Mouse (Mus musculus) stomach, embryonic 14.5 days (tissue): ENCODE measurements around the gene Cox8b. TPM values are rescaled to one million over a fixed set of nuclear protein-coding genes. Genes with fewer than 3 reads are reported as not detected.

ENCODE experiments used
- ATAC-seq: fragments of 200-750 bp; cut with Nextera tagmentation; 2 replicates; pipeline ENCODE4 v1.8.0; 2017; ENCODE audit warnings: low read depth, moderate TSS enrichment; ENCODE audit not compliant: insufficient number of reproducible peaks, insufficient read depth, low FRiP score
- H3K27ac ChIP-seq: fragments of 300-500 bp; sonication (generic); 2 replicates; pipeline ENCODE4 v1.5.1; 2014; ENCODE audit warnings: mild to moderate bottlenecking, low read length, moderate library complexity, mixed read lengths
- H3K27me3 ChIP-seq: fragments of 300-500 bp; sonication (generic); 2 replicates; pipeline ENCODE4 v1.6.1; 2014; ENCODE audit warnings: low read length, control low read depth, mixed read lengths; ENCODE audit not compliant: control insufficient read depth, insufficient read depth
- H3K36me3 ChIP-seq: fragments of 300-500 bp; sonication (generic); 2 replicates; pipeline ENCODE4 v1.6.1; 2014; ENCODE audit warnings: mild to moderate bottlenecking, control low read depth, low read length, moderate library complexity, mixed read lengths; ENCODE audit not compliant: control insufficient read depth, insufficient read depth
- H3K4me1 ChIP-seq: fragments of 300-500 bp; sonication (generic); 2 replicates; pipeline ENCODE4 v1.6.1; 2014; ENCODE audit warnings: low read length, control low read depth, mixed read lengths; ENCODE audit not compliant: control insufficient read depth, insufficient read depth
- H3K4me2 ChIP-seq: fragments of 300-500 bp; sonication (generic); replicated peaks from 2 replicates; pipeline ENCODE4 v1.6.1; 2014; ENCODE audit warnings: low read depth, low read length, control low read depth
- H3K4me3 ChIP-seq: fragments of 300-500 bp; sonication (generic); 2 replicates; pipeline ENCODE4 v1.5.1; 2014; ENCODE audit warnings: low read depth, low read length, control low read depth
- H3K9ac ChIP-seq: fragments of 300-500 bp; sonication (generic); replicated peaks from 2 replicates; pipeline ENCODE4 v1.6.1; 2014; ENCODE audit warnings: low read depth, mild to moderate bottlenecking, control low read depth, low read length, moderate library complexity, mixed read lengths
- H3K9me3 ChIP-seq: fragments of 300-500 bp; sonication (generic); 2 replicates; pipeline ENCODE4 v1.6.1; 2016; ENCODE audit warnings: low read depth, low read length, control low read depth; ENCODE audit not compliant: control insufficient read depth
- WGBS: fragments of 180-500 bp; shearing (Covaris S2); extraction: QIAGEN DNeasy Blood & Tissue Kit; methylation state at CpG from one replicate; pipeline ENCODE4 v1.1.7; 2014; 5-methylcytosine and 5-hydroxymethylcytosine counted together
- polyA plus RNA-seq: library from polyadenylated mRNA; unstranded; fragments of >200 nt; fragmentation: Nextera tagmentation; extraction: Ambion mirVana; gene quantifications from 2 replicates; pipeline ENCODE4 v1.2.1, GENCODE M21; 2014

The Cox8b gene
- 0.87 TPM in 1 of 2 replicates, not detected in the other for polyA plus RNA-seq

- H3K4me2 ChIP-seq, result no peak within 1 kb of the TSS
- no peaks in the 10 kb centered on the region for H3K9me3 ChIP-seq
- no peaks in the 10 kb centered on the region for H3K27me3 ChIP-seq
- ATAC-seq, result no peak
- peaks cover 27% of the 10 kb centered on the region for H3K36me3 ChIP-seq
- WGBS, result 51% methylated on average over 10 of the region's 10 CpGs
- H3K4me1 ChIP-seq, result no peaks in the 10 kb centered on the region
- no peak within 1 kb of the TSS for H3K27ac ChIP-seq
- no peak within 1 kb of the TSS for H3K4me3 ChIP-seq
- no peak within 1 kb of the TSS for H3K9ac ChIP-seq
Observed at GRCm38 (mm10) chr7:140900220-140900619, at the start of gene Cox8b. Gene Cox8b (minus strand): TSS chr7:140900446.

- H3K9ac ChIP-seq, result no peak overlapping the region
- no peak overlapping the region for H3K27ac ChIP-seq
- H3K9me3 ChIP-seq, result no peaks in the 10 kb centered on the region
- no peak overlapping the region for H3K4me3 ChIP-seq
- no peaks in the 10 kb centered on the region for H3K27me3 ChIP-seq
- no peak for ATAC-seq
- peaks cover 36% of the 10 kb centered on the region for H3K4me1 ChIP-seq
- no peak overlapping the region for H3K4me2 ChIP-seq
- 90% methylated on average over 6 of the region's 6 CpGs for WGBS
- peaks cover 38% of the 10 kb centered on the region for H3K36me3 ChIP-seq
Observed at GRCm38 (mm10) chr7:140949255-140949654, 49.0 kb upstream of the Cox8b start.

- Histone ChIP-seq H3K36me3 (peaks cover 38% of the 10 kb centered on the region), H3K4me2 (no peak overlapping the region), H3K27me3 (no peaks in the 10 kb centered on the region), H3K9ac (no peak overlapping the region), H3K4me3 (no peak overlapping the region), H3K27ac (no peak overlapping the region), H3K4me1 (peaks cover 27% of the 10 kb centered on the region), H3K9me3 (no peaks in the 10 kb centered on the region)
- 82% methylated on average over 8 of the region's 8 CpGs for WGBS
- no peak for ATAC-seq
Observed at GRCm38 (mm10) chr7:140948161-140948560, 47.9 kb upstream of the Cox8b start.

GRCm38 (mm10) chr7:140946980-140947379 is 46.7 kb upstream of the Cox8b start:
- 52% methylated on average over 7 of the region's 7 CpGs for WGBS
- ATAC-seq, result no peak
- Histone ChIP-seq H3K4me2 (no peak overlapping the region), H3K36me3 (peaks cover 38% of the 10 kb centered on the region), H3K9ac (no peak overlapping the region), H3K27me3 (no peaks in the 10 kb centered on the region), H3K27ac (no peak overlapping the region), H3K4me1 (peaks cover 26% of the 10 kb centered on the region; the same call in 1 of the 2 replicates), H3K9me3 (no peaks in the 10 kb centered on the region), H3K4me3 (no peak overlapping the region)

- Histone ChIP-seq H3K4me1 (peaks cover 20% of the 10 kb centered on the region; the same call in 1 of the 2 replicates), H3K4me3 (no peak overlapping the region), H3K4me2 (no peak overlapping the region), H3K9me3 (no peaks in the 10 kb centered on the region), H3K9ac (no peak overlapping the region), H3K27ac (no peak overlapping the region), H3K27me3 (no peaks in the 10 kb centered on the region), H3K36me3 (peaks cover 38% of the 10 kb centered on the region)
- no peak for ATAC-seq
- 89% methylated on average over 10 of the region's 10 CpGs for WGBS
Observed at GRCm38 (mm10) chr7:140946311-140946710, 46.1 kb upstream of the Cox8b start.

- no peak overlapping the region for H3K4me2 ChIP-seq
- H3K36me3 ChIP-seq, result peaks cover 38% of the 10 kb centered on the region
- no peak overlapping the region for H3K4me3 ChIP-seq
- WGBS, result 94% methylated on average over 5 of the region's 5 CpGs
- no peak for ATAC-seq
- H3K9me3 ChIP-seq, result no peaks in the 10 kb centered on the region
- peaks cover 9% of the 10 kb centered on the region; the same call in 1 of the 2 replicates for H3K4me1 ChIP-seq
- no peak overlapping the region for H3K27ac ChIP-seq
- H3K9ac ChIP-seq, result no peak overlapping the region
- no peaks in the 10 kb centered on the region for H3K27me3 ChIP-seq
Observed at GRCm38 (mm10) chr7:140945247-140945646, 45.0 kb upstream of the Cox8b start.

GRCm38 (mm10) chr7:140944236-140944635 is 44.0 kb upstream of the Cox8b start:
- H3K4me3 ChIP-seq, result no peak overlapping the region
- no peak for ATAC-seq
- H3K36me3 ChIP-seq, result peaks cover 33% of the 10 kb centered on the region
- 88% methylated on average over 7 of the region's 7 CpGs for WGBS
- H3K9ac ChIP-seq, result no peak overlapping the region
- no peak overlapping the region for H3K27ac ChIP-seq
- H3K4me2 ChIP-seq, result no peak overlapping the region
- peaks cover 13% of the 10 kb centered on the region; the same call in 1 of the 2 replicates for H3K4me1 ChIP-seq
- no peaks in the 10 kb centered on the region for H3K9me3 ChIP-seq
- no peaks in the 10 kb centered on the region for H3K27me3 ChIP-seq

- 63% methylated on average over 4 of the region's 4 CpGs for WGBS
- no peak overlapping the region for H3K4me2 ChIP-seq
Observed at GRCm38 (mm10) chr7:140943356-140943755, 43.1 kb upstream of the Cox8b start.

GRCm38 (mm10) chr7:140942811-140943210 is 42.6 kb upstream of the Cox8b start:
- Histone ChIP-seq H3K27me3 (no peaks in the 10 kb centered on the region), H3K4me2 (no peak overlapping the region), H3K27ac (peak overlapping the region; percentile 94; the same call in 1 of the 2 replicates), H3K9me3 (no peaks in the 10 kb centered on the region), H3K4me1 (peaks cover 15% of the 10 kb centered on the region; the same call in 1 of the 2 replicates), H3K36me3 (peaks cover 20% of the 10 kb centered on the region), H3K9ac (no peak overlapping the region), H3K4me3 (no peak overlapping the region)
- 93% methylated on average over 10 of the region's 10 CpGs for WGBS
- no peak for ATAC-seq

More at GRCm38 (mm10) chr7:140943356-140943755, 43.1 kb upstream of the Cox8b start:
- Histone ChIP-seq H3K27me3 (no peaks in the 10 kb centered on the region), H3K27ac (no peak overlapping the region), H3K9me3 (no peaks in the 10 kb centered on the region), H3K4me3 (no peak overlapping the region), H3K36me3 (peaks cover 25% of the 10 kb centered on the region), H3K9ac (no peak overlapping the region), H3K4me1 (peaks cover 15% of the 10 kb centered on the region; the same call in 1 of the 2 replicates)
- no peak for ATAC-seq
